Mouse (Mus musculus) kidney, adult 9 months (tissue): ENCODE data around the gene Wdr81.
A peak's percentile ranks its signal among the peaks of the same experiment; 100 is the strongest.

ENCODE experiments used
- DNase-seq: peaks from one replicate; pipeline ENCODE4 v3.0.0; 2022

Wdr81 gene

GRCm38 (mm10) chr11:75429019-75429705, 25.4 kb downstream of the Wdr81 start:
- DNase-seq: no peak

DNA sequence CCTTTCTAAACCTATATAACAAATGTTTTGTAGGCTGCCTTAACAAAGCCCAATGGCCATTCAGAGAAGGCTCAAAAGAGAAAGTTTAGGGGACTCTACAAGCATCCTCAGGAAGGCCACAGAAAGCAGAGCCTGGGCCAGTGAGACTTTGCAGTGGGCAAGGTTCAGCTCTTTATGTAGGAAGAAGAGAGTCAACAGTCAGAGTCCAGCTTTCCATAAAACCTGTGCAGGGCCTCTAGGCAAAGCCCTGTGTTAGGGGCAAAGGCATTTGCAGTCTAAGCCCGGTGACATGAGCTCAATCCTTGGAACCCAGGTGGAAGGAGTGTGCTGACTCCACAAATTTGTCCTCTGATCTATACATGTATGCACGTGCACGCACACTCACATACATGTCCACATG, 30.1 kb downstream of the Wdr81 start:
- no peak for DNase-seq

- no peak for DNase-seq
Observed at GRCm38 (mm10) chr11:75424033-75424432, 30.5 kb downstream of the Wdr81 start.

DNA sequence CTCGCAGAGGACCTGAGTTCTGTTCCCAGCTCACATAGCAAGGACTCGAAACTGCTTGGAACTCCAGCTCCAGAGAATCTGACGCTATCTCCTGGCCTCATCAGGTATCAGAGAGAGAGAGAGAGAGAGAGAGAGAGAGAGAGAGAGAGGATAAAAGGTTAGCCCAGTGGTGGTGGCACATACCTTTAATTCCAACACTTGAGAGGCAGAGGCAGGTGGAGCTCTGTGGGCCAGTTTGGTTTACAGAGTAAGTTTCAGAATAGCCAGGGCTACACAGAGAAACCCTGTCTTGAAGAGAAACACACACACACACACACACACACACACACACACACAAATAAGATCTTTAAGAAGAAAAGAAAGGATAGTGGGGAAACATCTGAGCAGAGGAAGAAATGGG, 31.4 kb downstream of the Wdr81 start:
- no peak for DNase-seq

DNA sequence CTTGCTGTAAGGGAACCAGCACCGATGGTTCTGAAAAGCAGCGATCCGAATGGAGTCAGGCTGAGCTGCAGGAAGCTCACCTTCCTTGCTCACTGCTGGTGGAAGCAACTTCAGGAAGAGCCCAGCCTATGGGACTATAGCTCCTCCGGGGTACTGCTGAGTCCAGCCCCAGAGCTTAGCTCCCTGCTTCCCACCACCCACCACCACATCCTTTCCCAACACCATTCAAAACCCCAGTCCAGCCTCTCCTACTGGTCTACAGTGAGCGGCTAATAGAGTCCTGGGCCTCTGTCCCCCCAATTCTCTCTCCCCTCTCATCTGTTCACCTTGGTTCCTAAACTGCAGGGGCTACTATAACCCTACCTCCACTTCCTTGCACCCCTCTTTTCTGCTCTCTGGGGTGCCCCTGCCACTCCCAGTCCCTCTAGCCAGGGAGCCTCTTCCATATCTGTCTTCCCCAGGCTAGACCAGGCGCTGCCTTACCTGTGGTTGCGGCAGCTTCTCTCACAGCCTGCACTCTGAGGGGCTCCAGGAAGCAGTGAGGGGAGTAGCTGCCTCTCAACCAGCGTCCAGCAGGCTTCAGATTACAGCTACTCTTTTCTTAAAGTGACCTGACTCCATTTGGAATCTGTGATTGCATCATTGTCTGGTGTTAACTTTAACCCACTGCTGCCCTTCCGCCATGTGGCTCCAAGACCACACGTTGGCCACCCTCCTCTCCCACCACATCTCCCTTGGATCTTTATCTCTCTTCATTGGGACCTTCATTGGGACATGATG, 32.3 kb downstream of the Wdr81 start, which contains the start of gene Serpinf1:
Gene Serpinf1, minus strand, starts transcription at position 689 of the 780 bp plus-strand sequence.
- no peak for DNase-seq

GRCm38 (mm10) chr11:75421375-75422012, 33.0 kb downstream of the Wdr81 start:
- no peak for DNase-seq

DNA sequence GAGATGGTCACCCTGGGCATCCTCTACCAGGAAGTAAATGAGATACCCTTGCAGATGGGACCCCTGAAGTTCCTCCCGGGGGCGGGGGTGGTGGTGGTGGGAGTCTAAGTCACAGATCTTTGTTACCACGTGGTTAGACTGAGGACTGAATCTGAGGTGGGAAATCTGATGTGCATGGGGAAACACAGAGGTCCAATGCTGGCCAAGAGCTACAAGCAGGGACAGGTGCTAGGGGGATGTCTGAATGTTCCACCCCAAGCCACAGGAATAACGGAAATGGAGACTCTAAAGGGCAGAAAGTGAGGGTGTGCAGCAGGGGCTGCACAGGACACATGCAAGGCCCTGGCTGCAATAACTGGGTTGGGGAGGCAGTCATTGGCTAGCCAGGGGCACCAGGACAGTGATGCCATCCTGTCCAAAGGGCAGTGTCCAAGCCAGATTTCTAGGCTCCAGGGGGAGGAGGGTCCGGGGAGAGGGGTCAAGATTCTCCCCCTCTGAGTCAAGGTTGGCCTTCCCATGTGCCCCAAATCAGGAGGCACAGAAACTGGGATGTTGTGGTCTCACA, 33.6 kb downstream of the Wdr81 start:
- no peak for DNase-seq

DNA sequence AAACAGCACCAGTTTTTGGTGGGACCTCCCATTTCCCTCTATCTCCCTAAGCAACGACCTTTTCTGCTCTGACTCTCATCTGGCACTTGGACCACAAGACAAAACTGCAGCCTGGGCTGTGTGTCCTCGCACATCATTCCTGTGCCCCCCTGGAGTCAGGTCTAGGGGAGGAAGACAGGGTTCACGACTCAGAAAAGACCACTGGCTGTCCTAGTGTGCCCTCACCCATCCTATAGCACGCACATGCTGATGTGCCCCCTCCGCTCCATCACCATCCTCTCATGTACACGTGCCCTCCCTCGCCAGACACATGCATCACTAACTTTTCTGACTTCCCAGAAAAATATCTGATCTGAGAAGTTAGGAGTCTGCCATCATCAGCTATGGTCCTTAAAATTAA, 34.5 kb downstream of the Wdr81 start:
- no peak for DNase-seq

GRCm38 (mm10) chr11:75415994-75416393, 38.5 kb downstream of the Wdr81 start:
- DNase-seq: no peak

DNA sequence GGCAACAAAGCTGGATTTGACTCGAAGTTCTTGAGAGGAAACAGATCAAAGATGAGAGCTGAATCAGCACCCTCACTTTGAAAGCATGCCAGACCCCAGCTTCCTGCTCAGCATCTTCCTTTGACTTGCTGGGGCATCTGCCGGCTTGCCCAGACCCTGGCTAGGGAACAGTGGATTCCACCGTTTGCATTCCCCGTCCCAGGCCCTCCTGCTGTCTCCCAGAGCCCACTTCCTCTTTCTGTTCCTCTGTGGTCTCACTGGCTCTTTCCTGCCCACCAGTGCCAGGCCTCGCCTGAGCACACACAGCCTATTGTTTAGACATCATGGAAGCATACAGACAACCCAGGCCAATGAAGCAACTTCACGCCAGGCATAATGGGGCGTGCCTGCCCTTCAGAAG, 39.4 kb downstream of the Wdr81 start:
- no peak for DNase-seq

GRCm38 (mm10) chr11:75410591-75410990, 43.9 kb downstream of the Wdr81 start:
- no peak for DNase-seq

- peak; percentile 42 for DNase-seq
Observed at GRCm38 (mm10) chr11:75409679-75410575, 44.6 kb downstream of the Wdr81 start.

GRCm38 (mm10) chr11:75406865-75407264, 47.7 kb downstream of the Wdr81 start:
- peak; percentile 71 for DNase-seq

GRCm38 (mm10) chr11:75406104-75406503, 48.4 kb downstream of the Wdr81 start:
- DNase-seq: no peak

DNA sequence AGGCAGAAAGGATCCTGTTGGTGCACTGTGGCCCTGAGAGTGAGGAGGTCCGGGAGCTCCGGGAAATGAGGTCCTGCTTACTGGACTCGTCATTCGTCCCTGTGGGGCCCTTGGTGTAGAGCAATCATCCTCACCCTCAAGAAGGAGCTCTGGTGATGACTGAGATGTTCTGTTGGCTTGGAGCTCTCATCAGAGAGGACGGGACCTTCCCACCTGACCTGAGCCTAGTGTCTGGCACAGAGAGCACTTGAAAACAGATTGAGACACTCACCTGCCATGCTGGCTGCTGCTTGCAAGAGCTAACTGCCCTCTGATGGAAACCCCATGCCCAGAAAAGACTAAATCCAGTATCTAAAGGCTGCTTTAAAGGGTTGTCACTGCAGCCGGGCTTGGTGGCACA, 49.7 kb downstream of the Wdr81 start:
- DNase-seq: no peak

DNA sequence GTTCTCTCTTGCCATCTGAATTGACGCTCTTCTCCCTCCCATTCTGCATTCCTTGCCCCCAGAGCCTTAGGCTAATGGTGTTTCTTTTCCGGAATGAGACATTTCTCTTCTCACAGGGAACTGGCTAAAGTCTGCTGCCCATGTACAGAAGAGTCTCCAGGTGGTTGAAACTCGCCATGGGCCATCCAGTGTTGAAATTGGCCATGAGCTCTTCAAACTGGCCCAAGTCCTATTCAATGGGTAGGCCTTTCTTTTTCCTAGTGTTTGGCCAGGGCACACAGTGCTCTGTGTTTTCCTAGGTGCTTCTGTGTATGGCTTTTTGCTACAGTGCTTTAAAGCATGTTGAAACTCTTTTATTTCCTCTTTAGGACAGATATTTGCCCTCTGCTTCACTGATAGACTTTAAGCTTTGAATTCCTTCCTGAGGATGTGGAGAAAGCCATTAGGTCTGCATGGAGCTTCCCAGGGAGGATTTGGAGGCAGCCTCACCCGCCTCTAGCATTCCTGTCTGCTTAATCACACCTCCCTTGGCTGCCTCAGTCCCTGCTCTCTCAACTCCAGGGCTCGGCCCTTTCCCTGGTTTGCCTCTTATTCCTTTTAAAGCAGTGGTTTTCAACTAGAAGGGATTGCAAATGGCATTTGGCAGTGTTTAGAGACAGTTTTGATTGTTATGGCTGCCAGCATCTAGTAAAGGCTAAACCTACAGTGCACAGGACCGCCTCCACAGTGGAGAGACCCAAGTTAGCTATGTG, 51.0 kb downstream of the Wdr81 start:
- DNase-seq: peak; percentile 19

GRCm38 (mm10) chr11:75402271-75402690, 52.2 kb downstream of the Wdr81 start:
- DNase-seq: peak; percentile 89

DNA sequence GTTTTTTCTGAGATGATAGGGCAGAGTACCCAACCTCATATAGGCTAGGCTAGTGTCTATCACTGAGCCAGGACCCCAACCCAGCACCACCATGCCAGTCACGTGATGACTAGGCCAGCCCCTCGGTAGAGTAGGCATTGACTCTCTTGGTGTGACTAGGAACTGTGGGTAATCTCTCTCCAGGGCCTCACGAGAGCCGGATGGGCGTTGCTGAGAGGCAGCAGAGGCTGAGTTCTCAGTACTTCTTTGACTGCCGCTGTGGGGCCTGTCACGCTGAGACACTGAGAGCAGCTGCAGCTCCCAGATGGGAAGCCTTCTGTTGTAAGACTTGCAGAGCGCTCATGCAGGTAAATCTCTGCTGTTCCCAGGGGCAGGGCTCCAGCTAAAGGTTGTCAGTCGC, 54.4 kb downstream of the Wdr81 start:
- no peak for DNase-seq

DNA sequence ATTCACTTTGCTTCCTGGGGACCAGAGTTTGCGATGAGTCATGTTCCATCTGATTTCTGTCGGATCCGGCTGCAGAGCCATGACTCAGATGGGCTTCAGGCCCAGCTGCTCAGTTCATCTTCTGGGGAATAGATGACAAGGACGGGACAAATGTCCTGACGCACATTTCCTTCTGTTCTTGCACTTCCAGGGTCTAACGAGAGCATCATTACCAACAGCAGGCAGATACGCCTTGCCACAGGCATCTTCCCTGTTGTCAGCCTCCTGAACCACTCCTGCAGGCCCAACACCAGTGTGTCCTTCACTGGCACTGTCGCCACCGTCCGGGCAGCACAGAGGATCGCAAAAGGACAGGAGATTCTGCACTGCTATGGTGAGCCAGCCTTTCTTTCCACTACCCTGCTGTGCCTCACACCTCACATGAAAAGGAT, 55.1 kb downstream of the Wdr81 start:
- no peak for DNase-seq

- DNase-seq: no peak
Observed at GRCm38 (mm10) chr11:75397452-75397851, 57.1 kb downstream of the Wdr81 start.

DNA sequence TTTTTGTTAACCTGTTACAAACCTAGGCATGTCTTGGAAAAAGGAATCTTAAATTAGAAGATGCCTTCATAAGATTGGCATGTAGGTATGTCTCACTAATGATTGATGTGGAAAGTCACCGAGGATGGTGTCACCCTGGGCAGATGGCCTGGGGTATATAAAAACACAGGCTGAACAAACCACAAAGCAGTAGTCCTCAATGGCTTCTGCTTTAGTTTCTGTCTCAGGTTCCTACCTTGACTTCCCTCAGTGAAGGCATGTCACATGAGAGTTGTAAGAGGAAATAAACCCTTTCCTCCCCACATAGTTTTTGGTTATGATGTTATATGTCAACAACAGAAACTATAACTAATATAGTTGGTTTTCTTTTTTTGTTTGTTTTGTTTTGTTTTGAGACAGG, 58.9 kb downstream of the Wdr81 start:
- DNase-seq: no peak
